Mouse (Mus musculus) urinary bladder, adult 18-20 months (tissue): ENCODE results near the gene Capn12.

Experiments
- DNase-seq, 2 experiments: peaks; one replicate each; pipeline ENCODE4 v3.0.0; 2022; ENCODE audit warnings: low spot score in 2 of 2, mixed read lengths in 2 of 2

Capn12 gene

DNA sequence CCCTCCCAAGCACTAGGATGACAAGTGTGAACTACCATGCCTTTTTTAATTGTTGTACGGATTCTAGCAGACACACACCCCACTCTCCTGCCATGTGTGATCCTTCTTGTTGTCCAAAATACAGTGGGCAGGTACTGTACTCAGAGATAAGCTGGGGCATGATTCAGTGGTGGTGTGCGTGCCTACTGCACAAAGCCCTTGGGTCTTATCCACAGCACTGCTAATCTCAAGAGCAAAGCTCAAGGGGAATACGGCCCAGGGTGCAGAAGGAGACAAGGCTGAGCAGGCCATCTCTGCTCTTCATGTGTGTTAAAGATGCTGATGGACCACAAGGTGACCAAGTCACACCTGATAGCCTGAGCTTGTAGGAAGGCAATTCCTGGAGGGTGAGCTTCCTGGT lies 40.0 kb downstream of the Capn12 start:
- no peak for DNase-seq

GRCm38 (mm10) chr7:28921722-28922465 lies 40.7 kb downstream of the Capn12 start:
- DNase-seq: no peak

DNA sequence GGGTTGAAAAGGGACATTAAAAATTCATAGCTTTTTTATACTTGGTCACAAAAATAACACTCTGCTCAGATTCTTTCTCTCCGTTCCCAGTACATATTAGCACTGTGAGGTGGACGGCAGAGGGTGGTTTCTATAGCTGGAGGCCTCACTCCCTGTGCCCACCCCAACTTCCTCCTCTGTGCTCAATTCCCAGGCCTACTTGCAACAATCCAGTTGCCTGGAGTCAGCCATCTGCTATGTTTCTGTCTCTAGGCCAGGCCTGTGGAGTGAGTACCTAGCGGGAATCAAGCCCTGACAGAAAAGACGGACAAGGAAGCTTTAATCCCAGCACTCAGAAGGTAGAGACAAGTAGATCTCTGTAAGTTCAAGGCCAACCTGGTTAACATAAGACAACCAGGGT lies 41.4 kb downstream of the Capn12 start:
- no peak for DNase-seq

GRCm38 (mm10) chr7:28923865-28924291 lies 42.7 kb downstream of the Capn12 start:
- no peak for DNase-seq

DNA sequence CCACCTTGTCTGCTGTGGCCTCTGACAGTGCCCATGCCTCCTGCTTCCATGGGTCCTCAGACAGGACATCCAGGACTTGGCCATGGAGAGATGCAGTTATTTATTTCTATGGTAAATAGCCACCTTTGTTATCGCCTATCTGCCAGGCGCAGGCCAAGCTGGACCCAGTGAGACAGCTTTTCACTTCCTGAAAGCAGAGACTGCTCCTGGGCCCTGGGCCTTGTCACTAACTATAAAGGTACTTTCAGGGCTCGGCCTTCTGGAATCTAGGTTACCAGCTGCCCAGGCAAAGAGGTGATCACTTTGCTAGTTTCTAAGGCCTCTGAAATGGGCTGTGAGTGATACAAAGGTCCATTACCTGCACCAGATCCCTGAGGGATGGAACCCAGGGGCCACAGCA lies 43.6 kb downstream of the Capn12 start:
- no peak for DNase-seq

- DNase-seq: peak in 1 of 2 experiments; percentile 71
These were observed 44.1 kb downstream of the Capn12 start for GRCm38 (mm10) chr7:28925317-28925716.

GRCm38 (mm10) chr7:28926172-28926571 lies 45.0 kb downstream of the Capn12 start:
- no peak for DNase-seq

- DNase-seq: no peak
These were observed 48.2 kb downstream of the Capn12 start for GRCm38 (mm10) chr7:28929381-28929780.

DNA sequence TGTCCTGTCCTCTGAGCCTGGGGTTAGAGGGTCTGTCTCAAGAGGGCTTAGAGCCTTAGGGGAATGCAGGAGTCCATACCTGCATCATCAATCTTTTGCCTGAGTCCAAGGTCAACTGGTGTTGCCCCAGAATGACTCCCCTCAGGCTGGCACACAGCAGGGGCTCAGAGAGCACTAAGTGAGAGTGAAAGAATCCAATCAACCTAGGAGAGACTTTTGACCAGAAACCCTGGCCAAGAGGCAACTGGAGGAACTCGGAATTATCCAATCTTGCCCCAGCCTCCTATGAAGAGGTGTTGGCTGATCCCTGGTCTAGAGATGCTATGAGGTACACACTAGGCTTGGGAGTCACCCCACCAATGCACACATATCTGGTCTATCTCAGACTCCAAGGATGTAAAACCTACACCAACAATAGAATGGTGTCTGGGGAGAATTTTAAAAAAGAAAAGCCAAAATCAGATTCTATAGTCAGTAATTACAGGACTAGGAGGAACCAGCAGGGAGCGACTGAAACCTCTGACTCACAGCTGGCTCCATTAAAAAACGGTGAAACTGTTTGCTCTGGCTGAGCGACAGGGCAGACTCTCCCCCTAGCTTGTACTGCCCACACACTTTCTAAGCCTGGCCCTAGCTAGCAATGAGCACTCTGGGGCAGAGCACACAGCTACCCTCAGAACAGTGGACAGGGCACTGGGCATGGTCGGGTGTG lies 49.3 kb downstream of the Capn12 start:
- DNase-seq: peak in 1 of 2 experiments; percentile 50

- DNase-seq: peak in 1 of 2 experiments; percentile 64
These were observed 49.9 kb downstream of the Capn12 start for GRCm38 (mm10) chr7:28931032-28931694.

DNA sequence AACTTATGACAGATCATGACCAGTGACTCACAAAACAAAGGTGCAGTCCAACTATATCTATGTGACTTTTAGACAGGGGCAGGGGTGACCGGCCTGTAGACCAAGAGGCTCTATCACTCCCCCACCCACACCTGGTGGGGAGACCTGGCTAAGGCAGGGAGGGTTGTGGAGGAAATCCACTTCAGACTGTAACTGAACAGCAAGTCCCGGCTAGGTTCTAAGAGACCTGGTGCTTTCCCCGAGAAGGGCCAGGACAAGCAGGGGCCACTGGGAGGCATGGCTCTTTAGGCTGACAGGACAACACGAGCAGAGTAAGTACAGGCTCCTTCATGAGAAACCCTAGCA lies 50.4 kb downstream of the Capn12 start:
- DNase-seq: peak in 1 of 2 experiments; percentile 56

DNA sequence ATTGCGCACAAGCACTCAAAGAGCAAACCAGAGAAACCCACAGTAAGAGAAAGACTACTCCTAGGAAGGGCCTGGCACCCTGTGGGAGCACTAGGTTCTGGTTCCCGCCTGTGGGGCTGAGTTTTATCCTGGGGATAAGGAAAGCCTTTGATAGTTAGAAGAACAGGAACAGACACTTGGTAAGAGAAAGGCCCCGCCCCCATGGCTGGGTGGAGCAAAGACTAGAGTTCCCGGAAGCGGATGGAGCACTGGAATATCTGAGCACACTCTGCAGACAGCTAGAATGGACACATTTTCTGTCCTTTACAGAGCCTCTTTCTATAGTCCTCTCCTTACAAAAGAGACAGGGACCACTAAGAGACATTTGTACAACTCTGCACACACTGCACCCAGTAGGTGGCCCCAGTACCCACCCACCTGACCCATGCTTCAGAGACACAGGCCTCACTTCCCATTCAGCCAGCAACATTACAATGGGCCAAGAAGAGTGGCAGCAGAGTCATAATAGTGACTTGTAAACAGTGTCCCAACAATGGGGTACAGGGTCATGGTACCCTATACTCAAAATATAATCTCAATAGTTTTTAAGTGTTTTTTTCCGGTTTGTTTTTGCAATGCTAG lies 51.3 kb downstream of the Capn12 start:
- DNase-seq: no peak

GRCm38 (mm10) chr7:28933825-28934224 lies 52.6 kb downstream of the Capn12 start:
- no peak for DNase-seq

GRCm38 (mm10) chr7:28936787-28937186 lies 55.6 kb downstream of the Capn12 start:
- no peak for DNase-seq

GRCm38 (mm10) chr7:28938654-28939053 lies 57.4 kb downstream of the Capn12 start:
- DNase-seq: no peak

DNA sequence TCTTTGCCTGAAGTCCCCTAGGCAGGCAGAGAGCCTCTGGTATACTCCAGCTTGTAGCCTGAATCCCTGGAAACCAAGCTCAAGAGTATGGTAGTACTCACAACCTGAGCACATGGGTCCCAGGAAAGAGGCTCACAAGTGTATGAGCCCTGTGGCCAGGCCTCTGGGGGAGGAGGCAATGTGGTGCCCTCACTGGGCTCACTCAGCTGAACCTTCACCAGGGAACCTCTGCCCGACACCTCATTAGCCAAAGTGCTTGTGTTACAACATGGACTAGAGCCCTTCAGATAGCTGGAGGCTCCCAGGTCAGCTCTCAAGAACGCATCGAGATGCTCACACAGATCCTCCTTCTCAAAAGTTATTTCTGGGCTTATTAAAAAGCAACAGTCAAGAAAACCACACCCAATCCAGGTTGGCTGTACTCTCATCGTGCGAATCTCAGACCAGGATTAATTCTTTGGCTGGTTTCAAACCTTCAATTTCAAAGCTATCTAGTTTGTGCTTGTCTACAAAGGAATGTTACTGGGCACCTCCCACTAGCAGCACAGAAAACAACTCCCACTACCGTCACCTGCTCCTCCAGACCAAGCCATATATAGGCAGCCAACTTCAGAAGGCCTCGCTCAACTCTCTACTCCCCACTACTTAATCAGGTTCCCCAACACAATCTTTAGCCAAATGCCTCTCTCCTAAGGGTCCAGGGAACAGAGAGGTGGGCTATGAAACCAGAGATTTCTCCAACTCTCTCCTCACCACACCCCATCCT lies 58.4 kb downstream of the Capn12 start:
- no peak for DNase-seq

GRCm38 (mm10) chr7:28941129-28941528 lies 59.9 kb downstream of the Capn12 start:
- no peak for DNase-seq

GRCm38 (mm10) chr7:28941542-28941941 lies 60.3 kb downstream of the Capn12 start:
- DNase-seq: no peak
